Mouse (Mus musculus) adrenal gland, postnatal 4 days (tissue): ENCODE results near the gene Zfp444. TPM values are rescaled to one million over a fixed set of nuclear protein-coding genes. Genes with fewer than 3 reads are reported as not detected.

Source experiments
- DNase-seq, 2 experiments: peaks; one replicate each; pipeline ENCODE4 v3.0.0; 2021 to 2022; ENCODE audit warnings: low spot score in 2 of 2, mixed read lengths in 2 of 2
- long read RNA-seq, 2 experiments: library from polyadenylated mRNA; stranded (forward); transcript quantifications; one replicate each; pipeline ENCODE4 v2.0.0; 2021
- total RNA-seq, 2 experiments: library from RNA; stranded (reverse); gene quantifications; 2 replicates each; pipeline ENCODE4 v1.2.3; 2021

Gene Zfp444
- 10 to 100 TPM; 31.3 to 36.3 TPM for total RNA-seq
- long read RNA-seq, experiment 1, transcript Zfp444-203 (5 exons, 1,648 nt): minor isoform, 7 of 35 reads
- long read RNA-seq, experiment 1, transcript Zfp444-201 (4 exons, 2,467 nt): major isoform, 18 of 35 reads
- long read RNA-seq, experiment 1, partial matches to known transcripts: 6 of 35 reads
- long read RNA-seq, experiment 1, other reads (novel, unspliced or antisense): 4 of 35 reads
- long read RNA-seq, experiment 2, transcript Zfp444-201 (4 exons, 2,467 nt): major isoform, 22 of 45 reads
- long read RNA-seq, experiment 2, transcript Zfp444-203 (5 exons, 1,648 nt): minor isoform, 16 of 45 reads
- long read RNA-seq, experiment 2, partial matches to known transcripts: 2 of 45 reads
- long read RNA-seq, experiment 2, other reads (novel, unspliced or antisense): 5 of 45 reads

DNA sequence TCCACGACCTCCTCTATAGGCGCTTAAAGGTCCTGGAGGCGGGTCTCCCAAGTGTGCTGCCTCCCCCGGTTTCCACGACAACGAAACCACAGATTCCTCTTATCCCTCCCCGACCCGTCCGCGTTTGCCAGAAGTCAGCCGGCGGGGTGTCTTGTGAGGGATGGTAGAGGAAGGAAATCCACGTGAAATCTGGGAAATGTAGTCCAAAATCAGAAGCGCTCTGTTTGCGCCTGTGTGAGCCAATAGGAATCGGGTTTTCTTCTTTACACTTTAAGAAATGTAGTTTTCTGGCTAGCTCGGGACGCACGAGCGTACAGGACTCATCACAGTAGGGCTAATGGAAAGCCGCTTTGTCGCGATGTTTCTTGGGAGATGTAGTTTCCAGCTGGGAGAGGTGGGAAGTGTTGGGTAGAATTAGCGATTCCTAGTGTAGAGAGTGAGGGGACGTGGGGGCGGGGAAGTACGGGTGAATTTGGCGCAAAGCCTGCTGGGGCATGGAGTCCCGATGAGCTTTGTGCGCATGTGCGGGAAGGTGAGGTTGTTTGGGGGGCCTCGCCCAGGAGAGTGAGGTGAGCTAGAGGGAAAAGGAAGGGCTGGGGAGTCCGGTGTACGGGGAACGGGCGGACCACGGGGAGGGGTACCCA lies at the start of gene Zfp444:
Zfp444 (plus strand) TSS at position 221 of the 644 bp plus-strand sequence.
- peak; percentile 88 to 97 for DNase-seq

DNA sequence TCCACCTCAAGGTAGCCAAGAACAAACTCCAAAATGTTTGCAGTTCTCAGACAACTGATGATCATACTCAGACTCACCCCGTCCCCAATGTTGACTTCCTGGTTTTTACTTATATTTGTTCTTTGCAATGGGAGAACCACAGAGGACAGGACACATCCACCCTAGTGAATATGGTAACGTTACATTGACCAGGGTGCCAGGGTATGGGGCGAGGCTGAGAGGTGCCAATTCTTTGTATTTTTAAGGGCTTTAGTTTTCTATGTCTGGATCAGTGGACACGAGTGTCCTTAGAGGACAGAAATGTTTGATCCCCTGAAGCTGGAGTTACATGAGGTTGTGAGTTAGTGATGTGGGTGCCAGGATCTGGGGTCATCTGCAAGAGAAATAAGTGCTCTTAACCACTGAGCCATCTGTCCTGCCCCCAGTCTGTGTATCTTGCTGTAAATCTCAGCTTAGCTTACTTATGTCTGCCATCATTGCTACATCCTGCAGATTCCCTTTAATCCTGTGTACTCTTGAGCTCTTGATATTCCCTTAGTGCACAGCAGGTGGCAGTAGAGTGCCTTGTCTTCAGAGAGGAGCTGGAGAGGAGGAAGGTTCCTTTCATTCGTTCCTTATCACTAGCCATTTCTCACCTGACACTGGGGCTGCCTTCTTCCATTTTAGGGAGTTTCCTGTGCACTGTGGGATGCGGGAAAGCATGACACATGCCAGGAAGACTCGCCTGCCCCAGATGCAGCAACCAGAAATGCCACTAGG lies 45.2 kb upstream of the Zfp444 start:
- peak in 1 of 2 experiments; percentile 61 for DNase-seq

DNA sequence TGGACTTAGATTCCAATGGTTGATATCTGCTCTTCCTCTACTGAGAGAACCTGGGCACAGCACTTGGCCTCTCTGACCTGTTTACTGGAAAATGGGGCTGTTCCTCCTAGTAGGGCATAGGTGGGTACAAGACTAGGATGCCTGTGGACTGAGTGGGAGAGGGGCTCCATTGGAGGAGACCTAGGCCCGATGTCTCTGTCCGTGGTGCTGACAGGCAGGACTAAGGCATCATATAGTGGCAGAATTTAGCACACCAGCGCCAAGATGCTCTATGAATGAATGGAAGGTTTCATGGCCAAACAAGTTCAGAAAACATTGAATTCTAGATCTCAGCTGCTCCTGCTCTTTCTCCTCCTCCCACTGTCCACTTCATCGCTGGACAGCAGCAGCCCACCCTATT lies 41.7 kb upstream of the Zfp444 start:
- DNase-seq: no peak

DNA sequence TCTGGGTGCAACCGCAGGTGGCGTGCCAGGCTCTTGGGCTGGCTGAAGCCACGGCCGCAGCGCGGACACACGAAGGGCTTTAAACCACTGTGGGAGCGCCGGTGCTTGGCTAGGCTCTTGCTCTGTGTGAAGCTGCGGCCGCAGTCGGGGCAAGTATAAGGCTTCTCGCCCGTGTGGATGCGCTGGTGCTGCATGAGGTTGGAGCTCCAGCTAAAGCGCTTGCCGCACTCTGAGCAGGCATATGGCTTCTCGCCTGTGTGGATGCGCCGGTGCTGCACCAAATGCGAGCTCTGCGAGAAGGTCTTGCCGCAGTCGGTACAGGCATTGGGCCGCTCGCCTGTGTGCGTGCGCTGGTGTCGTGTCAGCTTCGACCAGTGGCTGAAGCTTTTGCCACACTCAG lies 39.4 kb upstream of the Zfp444 start:
- no peak for DNase-seq

DNA sequence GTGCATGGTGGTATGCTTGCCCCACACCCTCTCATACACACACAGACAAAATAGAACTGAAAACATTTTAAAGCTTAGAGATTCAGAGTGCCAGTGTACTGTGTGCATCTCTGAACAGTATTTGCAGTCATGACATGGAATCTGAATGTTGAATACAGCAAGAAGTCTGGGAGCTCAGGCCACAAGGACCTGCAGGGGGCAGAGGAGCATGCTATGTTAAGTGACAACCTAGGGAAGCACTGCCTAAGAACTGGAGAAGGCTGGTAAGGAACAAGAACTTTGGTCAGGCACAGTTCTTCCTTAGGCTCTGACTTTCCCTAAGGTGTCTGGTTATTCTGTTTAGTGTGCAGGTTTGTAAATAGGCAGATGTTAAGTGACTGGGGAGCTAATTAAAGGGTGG lies 35.5 kb upstream of the Zfp444 start:
- DNase-seq: no peak

DNA sequence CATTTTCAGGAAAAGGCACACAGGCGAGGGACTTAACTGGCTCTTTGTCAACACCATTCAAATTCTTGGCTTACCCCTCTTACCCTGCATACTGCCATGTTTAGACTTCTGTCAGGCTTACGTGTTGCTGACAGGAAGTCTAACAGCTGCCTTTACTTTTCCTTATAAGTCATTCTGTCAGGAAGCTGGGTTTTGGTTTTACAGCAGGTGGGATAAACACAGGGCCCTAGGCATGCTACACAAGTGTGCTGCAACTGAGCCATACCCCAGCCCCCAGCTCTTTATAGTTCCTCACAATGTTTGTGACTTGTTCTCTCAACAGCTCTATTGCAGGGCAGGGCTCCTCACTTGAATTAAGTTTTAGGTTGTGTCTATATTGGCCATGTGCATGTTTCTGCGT lies 32.7 kb upstream of the Zfp444 start:
- DNase-seq: no peak

DNA sequence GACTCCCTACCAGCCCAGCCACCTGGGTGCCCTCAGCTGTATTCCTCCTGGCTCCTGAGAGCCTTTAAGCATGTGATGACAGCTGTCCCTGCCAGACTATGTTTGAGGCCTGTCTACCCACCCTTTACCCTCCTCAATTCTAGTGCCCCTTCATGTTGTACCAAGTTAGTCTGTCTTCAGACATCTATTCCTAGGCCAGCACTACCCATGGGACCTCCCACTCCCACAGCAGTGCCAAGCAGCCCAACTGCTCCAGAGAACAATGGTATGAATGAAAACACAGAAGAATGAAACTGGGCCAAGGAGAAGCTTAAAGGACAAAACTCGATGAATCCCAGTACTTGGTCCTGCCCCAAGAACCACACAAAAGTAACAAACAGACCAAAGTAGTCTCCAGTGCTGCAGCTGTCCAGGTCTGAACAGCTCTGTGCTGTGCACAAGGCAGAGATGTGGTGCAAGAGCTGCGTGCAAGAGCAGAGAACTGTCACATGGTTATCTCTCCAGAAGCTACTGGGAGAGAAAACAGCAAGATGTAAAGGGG lies 28.0 kb upstream of the Zfp444 start:
- DNase-seq: no peak

DNA sequence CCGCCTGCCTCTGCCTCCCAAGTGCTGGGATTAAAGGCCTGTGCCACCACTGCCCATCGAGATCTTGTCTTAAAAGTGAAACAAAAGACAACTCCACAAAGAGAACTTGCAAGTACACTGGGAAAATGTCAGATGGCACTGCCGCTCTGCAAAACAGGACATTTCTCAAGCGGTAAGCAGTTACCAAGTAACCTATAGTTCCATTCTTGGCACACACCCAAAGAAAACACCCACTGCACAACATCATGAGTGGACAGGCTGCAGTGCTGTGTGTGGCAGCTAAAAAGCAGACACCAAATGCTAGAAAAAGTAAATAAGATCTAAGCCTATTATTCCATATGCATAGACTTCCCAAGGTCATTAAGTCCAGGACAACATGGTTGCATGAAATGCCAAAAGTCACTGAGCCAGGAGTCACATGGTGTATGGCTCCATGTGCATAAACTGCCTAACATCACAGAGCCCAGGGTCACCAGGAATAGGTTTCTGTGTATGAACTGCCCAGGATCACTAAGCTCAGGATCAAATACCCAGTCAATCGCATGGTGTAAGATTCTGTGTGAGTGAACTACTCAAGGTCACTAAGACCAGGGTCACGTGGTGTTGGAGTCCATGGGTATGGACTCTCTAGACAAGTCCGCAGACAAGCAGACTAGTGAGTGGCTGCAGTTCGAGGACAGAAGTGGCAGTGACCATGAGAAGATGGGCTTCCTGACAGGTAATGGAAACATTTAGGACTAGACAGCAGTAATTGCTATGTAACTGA lies 26.4 kb upstream of the Zfp444 start:
- no peak for DNase-seq

DNA sequence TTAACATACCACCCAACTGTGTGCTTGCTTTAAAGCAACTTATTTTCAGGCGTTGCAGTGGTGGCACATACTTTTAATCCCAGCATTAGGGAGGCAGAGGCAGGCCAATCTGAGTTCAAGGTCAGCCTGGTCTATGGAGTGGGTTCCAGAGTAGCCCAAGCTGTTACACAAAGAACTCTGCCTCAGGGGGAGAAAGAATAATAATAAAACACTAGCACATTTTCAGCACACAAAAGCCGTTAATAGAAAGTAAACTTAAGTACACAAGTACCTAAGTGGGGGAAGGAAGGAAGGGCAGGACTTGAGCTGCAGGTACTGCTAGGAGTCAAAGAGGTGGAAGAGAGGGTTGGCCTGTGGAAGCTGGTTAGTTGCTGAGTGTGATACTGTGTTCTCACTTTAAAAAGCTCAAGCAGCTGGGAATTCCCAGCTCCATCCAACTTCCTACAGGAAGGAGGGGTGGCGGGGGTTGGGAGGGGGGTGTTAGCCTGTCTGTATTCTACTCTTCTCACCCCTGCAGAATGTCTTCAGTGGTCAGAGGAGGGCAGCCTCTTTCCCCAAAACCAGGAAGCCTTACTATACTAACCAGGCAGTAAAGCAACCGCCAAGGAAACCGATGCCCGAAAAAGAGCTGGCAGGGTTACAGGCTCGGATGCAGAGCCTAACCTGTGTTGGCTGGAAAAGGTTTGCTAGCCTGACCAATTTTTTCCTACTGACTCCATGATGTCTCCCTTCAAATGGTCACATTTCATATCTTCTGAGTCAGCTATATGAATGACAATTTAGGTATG lies 25.6 kb upstream of the Zfp444 start:
- DNase-seq: no peak

DNA sequence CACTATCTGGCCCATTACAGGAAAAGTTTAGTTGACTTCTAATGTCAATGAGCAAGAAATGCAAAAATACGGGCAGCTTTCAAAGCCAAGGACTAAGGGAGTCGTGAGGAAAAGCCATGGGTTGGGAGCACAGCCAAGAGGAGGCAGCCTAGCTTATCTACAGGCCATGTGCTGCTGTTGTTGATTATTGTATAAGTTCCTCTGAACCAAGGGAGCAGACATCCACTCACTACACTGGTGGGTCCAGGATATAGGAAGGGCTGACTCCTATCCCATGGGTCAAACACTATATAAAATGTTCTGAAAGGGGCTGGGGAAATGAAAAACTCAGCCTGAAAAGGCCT lies 25.1 kb upstream of the Zfp444 start:
- no peak for DNase-seq

DNA sequence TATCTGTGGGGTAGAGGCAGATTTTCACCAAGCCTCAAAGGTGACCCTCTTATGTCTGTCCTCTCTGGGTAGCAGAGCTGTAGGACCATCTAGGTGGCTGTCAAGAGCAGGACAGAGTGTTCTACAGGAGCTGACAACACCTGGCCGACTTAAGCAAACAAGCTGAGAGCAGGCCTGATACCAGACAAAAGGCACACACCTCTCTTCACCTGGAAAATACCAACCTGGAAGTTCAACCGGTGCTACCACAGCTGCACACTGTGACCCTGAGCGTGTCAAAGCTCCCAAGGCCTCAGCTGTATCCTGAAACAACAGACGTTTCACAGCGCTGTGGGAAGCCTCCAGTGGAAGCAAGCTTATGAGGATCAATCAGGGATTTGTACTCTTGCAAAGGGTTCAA lies 24.3 kb upstream of the Zfp444 start:
- DNase-seq: no peak

DNA sequence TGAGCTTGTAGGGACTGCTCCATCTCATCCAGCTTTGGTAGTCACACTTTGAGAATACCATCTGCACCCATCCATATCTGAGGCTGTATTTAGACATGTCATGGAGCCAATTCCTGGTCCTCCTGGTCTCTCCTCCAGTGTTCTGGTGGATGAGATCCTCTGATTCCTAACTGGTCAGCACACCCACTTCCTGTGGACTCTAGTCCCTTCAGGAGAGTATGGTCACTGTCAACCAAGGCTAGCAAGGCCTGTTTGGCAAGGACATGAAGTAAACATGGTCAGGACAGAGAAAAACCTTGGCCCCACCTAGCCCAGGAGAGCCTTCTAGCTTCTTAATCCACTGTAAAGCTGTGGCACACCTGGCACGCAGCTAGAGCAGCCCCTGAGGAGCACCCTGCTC lies 20.8 kb upstream of the Zfp444 start:
- DNase-seq: no peak

DNA sequence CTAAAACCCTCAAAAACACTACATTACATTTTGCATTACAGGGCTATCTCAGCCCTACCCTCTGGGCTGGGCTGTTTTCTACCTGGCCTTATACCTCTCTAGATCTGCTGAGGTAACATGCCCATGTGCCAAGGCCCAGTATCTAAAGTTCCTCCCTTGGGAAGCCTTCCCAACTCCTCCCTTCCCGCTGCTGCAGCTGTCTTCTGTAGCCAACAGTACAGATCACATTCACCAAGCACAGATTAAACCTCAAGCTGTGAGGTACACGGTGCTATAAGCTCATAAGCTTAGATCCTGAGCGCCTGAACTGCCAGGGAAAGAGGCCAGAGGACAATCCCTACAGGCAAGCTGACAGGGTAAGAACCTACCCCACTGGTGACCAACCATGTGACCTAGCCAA lies 20.0 kb upstream of the Zfp444 start:
- DNase-seq: no peak

DNA sequence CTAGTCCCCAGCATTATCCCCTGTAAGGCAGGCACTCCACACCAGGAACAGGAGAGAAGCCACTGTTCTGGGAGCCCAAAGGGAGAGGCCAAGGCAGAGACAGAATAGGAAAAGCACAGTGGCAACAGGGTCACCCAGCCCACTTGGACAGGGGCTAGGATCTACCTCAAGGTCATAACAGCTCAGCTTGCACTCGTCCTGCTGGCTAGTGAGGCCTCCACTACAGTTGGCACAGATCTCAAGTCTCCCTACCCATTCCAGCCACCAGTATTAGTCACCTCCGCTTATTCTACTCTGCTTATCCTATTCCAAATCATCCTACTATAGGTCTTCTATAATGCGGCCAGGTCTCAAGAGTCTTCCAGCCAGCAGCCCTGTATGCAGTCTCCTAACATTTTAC lies 18.9 kb upstream of the Zfp444 start:
- no peak for DNase-seq

DNA sequence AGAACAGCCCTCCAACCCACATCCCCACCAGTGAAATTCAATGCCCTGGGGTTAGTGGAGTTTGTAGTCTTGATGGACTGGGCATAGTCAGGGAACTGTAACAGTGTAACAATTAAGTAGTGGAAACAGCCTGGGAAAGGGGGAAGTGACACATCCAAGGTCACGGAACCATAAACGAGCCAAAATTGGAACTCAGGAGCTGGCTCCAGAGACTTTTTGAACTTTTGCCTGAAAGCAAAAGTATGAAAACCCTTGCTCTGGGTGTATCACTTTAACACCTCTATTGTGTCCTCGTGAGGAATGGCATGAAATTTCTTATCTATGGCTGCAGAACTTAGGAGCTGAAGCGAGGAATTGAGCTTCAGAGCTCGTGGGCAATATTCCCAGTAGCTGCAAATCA lies 17.9 kb upstream of the Zfp444 start:
- DNase-seq: no peak

DNA sequence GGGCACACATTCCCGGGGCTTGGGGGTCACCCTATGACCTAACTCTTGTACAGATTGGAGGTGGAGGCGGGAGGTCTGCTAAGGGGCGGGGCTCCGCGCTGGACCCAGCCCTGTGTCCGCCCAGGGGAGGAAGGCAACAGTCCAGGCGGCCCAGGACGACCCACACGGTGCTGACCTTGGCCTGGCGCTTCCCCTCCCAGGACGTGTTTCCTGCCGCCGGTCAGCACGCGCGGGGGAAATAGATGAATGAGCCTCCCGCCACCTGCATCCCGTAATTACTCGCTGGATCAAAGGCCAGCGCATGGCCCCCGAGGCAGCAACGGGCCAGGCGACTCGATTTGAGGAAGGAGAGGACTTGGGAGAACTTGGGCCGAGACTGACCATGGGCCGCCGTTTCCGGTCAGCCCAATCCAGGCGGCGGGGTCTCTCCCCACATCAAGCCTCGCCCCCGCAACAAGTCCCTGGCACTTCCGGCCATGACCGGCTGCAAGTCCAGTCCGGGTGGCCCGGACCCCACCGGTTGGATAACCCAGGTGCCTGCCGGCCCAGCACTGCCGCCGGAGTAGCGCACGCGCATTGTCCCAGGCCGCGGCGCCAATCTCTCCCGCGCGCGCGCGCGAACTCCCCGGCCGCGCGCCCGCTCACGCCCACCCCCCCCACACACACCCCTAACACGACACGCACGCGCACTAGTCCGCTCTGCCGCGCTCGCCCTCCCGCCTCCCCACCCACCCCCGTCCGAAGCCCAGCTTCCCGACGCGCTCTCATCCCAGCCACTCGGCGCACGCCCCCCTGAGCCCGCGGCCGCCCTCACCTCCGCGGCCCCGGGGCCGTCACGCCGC lies 16.8 kb upstream of the Zfp444 start:
- DNase-seq: peak; percentile 60 to 69

DNA sequence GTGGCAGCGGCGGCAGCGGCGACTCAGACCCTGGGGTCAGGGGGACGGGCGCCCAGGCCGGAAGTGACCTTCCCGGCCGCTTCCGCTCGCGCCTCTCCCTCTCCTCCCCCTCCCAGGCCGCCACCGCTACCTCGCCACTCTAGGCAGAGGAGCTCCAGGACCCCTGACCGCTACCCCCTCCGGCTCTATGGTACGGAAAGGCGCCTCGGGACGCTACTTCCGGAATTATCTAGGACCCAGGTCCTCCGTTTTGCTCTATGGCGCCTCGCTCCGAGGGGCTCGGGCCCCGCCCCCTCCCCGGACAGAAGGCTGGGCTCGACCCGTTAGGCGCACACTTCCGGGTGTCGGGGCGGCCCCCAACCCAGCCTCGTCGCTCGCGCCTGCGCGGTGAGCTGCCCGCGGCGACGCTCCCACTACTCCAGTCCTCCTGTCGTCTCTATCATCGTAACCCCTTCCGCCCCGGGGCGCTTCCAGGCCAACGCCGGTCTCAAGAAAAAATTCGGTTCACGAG lies 16.1 kb upstream of the Zfp444 start, which contains the start of gene Zfp787:
Zfp787 (minus strand) TSS at position 97 of the 511 bp plus-strand sequence.
- DNase-seq: peak; percentile 94

DNA sequence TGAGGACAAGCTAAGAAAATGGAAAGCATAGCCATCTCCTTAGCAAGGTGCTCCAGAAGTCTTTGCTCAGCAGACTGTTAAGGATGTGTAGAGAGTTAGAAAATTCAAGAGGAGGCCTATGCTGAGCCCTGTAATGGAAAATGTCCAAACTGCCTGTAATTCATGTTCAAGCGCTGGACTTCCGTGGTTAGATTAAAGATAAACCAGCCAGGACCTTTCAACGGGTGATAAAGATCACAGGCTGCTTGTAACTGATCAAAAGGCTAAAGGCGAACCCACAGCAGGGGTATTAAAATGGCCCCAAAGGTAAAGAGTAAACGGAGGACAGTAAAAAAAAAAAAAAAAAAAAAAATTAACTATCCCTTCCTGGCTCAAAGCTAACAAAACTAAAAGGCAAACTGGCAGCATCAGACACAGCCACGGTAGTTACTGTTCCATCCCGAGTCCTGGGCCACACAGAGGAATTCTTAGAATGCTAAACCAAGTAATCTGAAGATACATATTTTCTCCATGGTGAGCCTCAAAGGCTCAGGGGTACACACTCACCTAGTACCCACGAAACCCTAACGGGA lies 15.0 kb upstream of the Zfp444 start:
- DNase-seq: no peak

DNA sequence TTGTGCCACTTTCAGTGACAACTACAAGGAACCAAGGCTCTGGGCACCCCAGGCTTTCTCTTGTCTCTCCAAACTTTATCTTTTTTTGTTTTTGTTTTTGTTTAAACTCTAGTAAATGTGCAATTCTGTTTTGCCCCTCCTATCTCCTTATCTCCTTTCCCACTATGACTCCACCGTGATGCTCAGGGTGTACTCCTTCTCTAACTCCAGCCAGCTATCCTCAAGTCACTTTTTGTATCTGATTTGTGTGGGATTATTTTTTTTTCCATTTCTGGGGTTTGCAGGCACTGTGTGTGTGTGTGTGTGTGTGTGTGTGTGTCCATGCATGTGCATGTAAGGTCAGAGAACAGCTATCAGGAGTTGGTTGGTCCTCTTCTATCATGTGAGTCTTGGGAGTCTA lies 14.5 kb upstream of the Zfp444 start:
- no peak for DNase-seq
